Mouse (Mus musculus) c-Kit-positive CD71-positive TER-119-negative erythroid progenitor cells, embryonic 14.5 days (primary cell): ENCODE measurements at regions not wholly inside any gene's neighbourhood (a gene's known extent, or its start where the extent isn't known, plus 50 kb on each side); places are given as distances from the start of the nearest gene placed in this dataset.

ENCODE experiments used
- DNase-seq: peaks from one replicate; pipeline ENCODE4 v3.0.0-alpha.2; 2013; ENCODE audit warnings: low read depth

DNA sequence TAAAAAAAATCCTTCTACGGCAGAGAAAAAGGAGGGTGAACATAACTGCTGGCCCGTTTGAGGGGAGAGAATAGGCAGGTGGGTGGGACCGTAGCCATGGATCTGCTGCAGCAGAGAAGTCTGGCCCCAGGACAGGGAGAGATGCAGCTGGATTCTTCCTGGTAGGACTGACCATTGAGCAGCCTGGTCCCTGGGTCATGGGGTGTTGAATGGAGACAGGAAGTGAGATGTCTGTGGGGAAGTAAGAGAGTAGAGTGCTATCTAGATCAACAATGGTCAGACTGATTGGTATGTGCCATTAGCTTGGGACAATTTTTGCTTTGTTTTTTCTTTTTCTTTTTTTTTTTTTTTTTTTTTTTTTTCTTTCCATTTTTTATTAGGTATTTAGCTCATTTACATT lies 1123.5 kb upstream of the A1bg start:
- DNase-seq: no peak

- DNase-seq: no peak
These were observed 1122.0 kb upstream of the A1bg start for GRCm38 (mm10) chr15:62044654-62045335.

- no peak for DNase-seq
These were observed 1121.0 kb upstream of the A1bg start for GRCm38 (mm10) chr15:62043617-62044392.

DNA sequence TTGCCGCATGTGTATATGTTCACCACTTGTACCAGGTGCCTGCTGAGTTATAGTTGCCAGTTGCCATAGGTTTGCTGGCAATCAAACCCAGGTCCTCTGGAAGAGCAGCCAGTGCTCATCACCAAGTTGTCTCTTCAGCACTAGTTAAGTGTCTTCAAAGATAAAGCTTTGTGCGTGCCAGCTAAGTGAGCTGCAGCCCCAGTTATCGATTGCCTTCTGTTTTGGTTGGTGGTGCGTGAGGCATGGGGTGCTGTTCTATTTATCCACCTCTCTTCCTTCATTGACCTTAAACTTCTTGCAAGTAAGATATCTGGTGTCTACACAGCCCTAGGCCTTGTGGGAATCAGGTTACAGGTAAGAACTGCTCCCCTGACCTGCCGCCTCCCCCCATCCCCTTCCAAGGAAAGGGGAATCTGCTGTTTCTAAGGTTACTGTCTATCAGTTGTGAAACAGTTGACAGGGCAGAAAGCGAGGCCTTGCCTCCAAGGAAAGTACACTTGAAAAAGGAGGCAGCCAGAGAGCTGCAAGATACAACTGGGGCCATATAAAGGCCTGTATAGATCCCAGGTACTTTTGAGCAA lies 1120.2 kb upstream of the A1bg start:
- DNase-seq: peak; percentile 40
